Mouse (Mus musculus) lung, adult 18-20 months (tissue): ENCODE results near the gene Wscd2.

Source experiments
- DNase-seq, 2 experiments: peaks; one replicate each; pipeline ENCODE4 v3.0.0; 2022; ENCODE audit warnings: mixed read lengths in 2 of 2

Wscd2 gene

GRCm38 (mm10) chr5:113620999-113621398 lies 130.9 kb downstream of the Wscd2 start:
- no peak for DNase-seq

GRCm38 (mm10) chr5:113623052-113623451 lies 132.9 kb downstream of the Wscd2 start:
- DNase-seq = no peak

GRCm38 (mm10) chr5:113625068-113625467 lies 134.9 kb downstream of the Wscd2 start:
- DNase-seq = no peak

- DNase-seq = no peak
These were observed 136.2 kb downstream of the Wscd2 start for GRCm38 (mm10) chr5:113626352-113626751.

- no peak for DNase-seq
These were observed 136.9 kb downstream of the Wscd2 start for GRCm38 (mm10) chr5:113626991-113627390.

- DNase-seq = peak in 1 of 2 experiments; percentile 38
These were observed 137.8 kb downstream of the Wscd2 start for GRCm38 (mm10) chr5:113627820-113628437.

- DNase-seq = no peak
These were observed 139.1 kb downstream of the Wscd2 start for GRCm38 (mm10) chr5:113629248-113629647.

GRCm38 (mm10) chr5:113630116-113630515 lies 140.0 kb downstream of the Wscd2 start:
- no peak for DNase-seq

GRCm38 (mm10) chr5:113633037-113633714 lies 143.0 kb downstream of the Wscd2 start:
- DNase-seq = peak; percentile 64 to 65

GRCm38 (mm10) chr5:113634024-113634651 lies 144.0 kb downstream of the Wscd2 start:
- DNase-seq = peak; percentile 75 to 76

GRCm38 (mm10) chr5:113634887-113635610 lies 144.9 kb downstream of the Wscd2 start:
- DNase-seq = no peak

- DNase-seq = peak; percentile 48 to 59
These were observed 145.9 kb downstream of the Wscd2 start for GRCm38 (mm10) chr5:113635861-113636565.

- no peak for DNase-seq
These were observed 147.5 kb downstream of the Wscd2 start for GRCm38 (mm10) chr5:113637631-113638030.

- no peak for DNase-seq
These were observed 147.9 kb downstream of the Wscd2 start for GRCm38 (mm10) chr5:113638055-113638454.

- no peak for DNase-seq
These were observed 149.0 kb downstream of the Wscd2 start for GRCm38 (mm10) chr5:113639126-113639525.
